ENCODE assay signal across 24 mouse cellular contexts in genomic region chr8:72575915-72576314, GRCm38 (mm10).
"Had no signal": no experiment of that assay in that cellular context is flagged by ENCODE, and none has a peak within 500 bp of the region (broad histone marks: within the 10 kb centered on the region; RNA-seq: fewer than 3 reads in every experiment).

No protein-coding gene starts in this region.

- H3K4me3 ChIP-seq: embryonic facial prominence, embryonic 10.5 days; embryonic facial prominence, embryonic 12.5 days; embryonic facial prominence, embryonic 13.5 days; embryonic facial prominence, embryonic 15.5 days; erythroblast, embryonic 14.5 days; forebrain, embryonic 10.5 days; forebrain, embryonic 12.5 days; forebrain, embryonic 13.5 days; forebrain, embryonic 15.5 days; heart, adult 2 months; heart, embryonic 10.5 days; heart, embryonic 12.5 days had no signal

- H3K27ac ChIP-seq: embryonic facial prominence, embryonic 10.5 days; embryonic facial prominence, embryonic 12.5 days; embryonic facial prominence, embryonic 13.5 days; embryonic facial prominence, embryonic 15.5 days; forebrain, embryonic 10.5 days; forebrain, embryonic 12.5 days; forebrain, embryonic 13.5 days; forebrain, embryonic 15.5 days; heart, adult 2 months; heart, embryonic 10.5 days had no signal

- DNase-seq: cerebellum, postnatal 10 days; cerebellum, postnatal 14 days; cerebellum, postnatal 25 days; cerebellum, postnatal 36 days; embryo, embryonic 11 days; forebrain, postnatal 0 days; gastrocnemius, postnatal 10 days; gastrocnemius, postnatal 14 days; gastrocnemius, postnatal 25 days; gastrocnemius, postnatal 36 days; heart, adult 11 months; heart, adult 18-20 months; heart, adult 2 months had no signal
